Mouse (Mus musculus) MEL (cell line): ENCODE results near the gene Tnni1.

Source experiments
- CHD1 ChIP-seq: IDR thresholded peaks from 2 replicates; pipeline ENCODE4 v1.6.1; 2012; ENCODE audit warnings: low read depth, mild to moderate bottlenecking, inconsistent platforms, low read length, improper control_type of control experiment
- CTCF ChIP-seq, 3 experiments: IDR thresholded peaks in 2 of 3; conservative IDR thresholded peaks in 1 of 3; 2 replicates each; pipeline ENCODE4 v1.5.1; 2011 to 2012; ENCODE audit warnings: low read length in 3 of 3, low read depth in 2 of 3, mild to moderate bottlenecking in 2 of 3, improper control_type of control experiment in 1 of 3, inconsistent platforms in 1 of 3, mixed read lengths in 1 of 3, moderate library complexity in 1 of 3; ENCODE audit not compliant: control insufficient read depth in 1 of 3, insufficient read depth in 1 of 3, poor library complexity in 1 of 3, severe bottlenecking in 1 of 3
- EP300 ChIP-seq, 2 experiments: IDR thresholded peaks; 2 replicates each; pipeline ENCODE4 v1.6.1; 2011; ENCODE audit warnings: improper control_type of control experiment in 2 of 2, low read length in 2 of 2, low read depth in 1 of 2, mild to moderate bottlenecking in 1 of 2
- GATA1 ChIP-seq: IDR thresholded peaks from 2 replicates; pipeline ENCODE4 v1.6.1; 2011; ENCODE audit warnings: low read depth, low read length, improper control_type of control experiment
- MXI1 ChIP-seq: IDR thresholded peaks from 2 replicates; pipeline ENCODE4 v1.6.1; 2011; ENCODE audit warnings: mild to moderate bottlenecking, low read depth, low read length, improper control_type of control experiment
- POLR2A ChIP-seq, 2 experiments: IDR thresholded peaks; 2 replicates each; pipeline ENCODE4 v1.6.1; 2011 to 2012; ENCODE audit warnings: low read length in 2 of 2, mild to moderate bottlenecking in 2 of 2, control low read depth in 1 of 2, improper control_type of control experiment in 1 of 2, low read depth in 1 of 2, moderate library complexity in 1 of 2; ENCODE audit not compliant: control insufficient read depth in 1 of 2, insufficient read depth in 1 of 2, poor library complexity in 1 of 2
- USF1 ChIP-seq: IDR thresholded peaks from 2 replicates; pipeline ENCODE4 v1.6.1; 2014; ENCODE audit warnings: low read depth, mild to moderate bottlenecking, inconsistent platforms, low read length, improper control_type of control experiment, moderate library complexity
- ZC3H11A ChIP-seq: IDR thresholded peaks from 2 replicates; pipeline ENCODE4 v1.6.1; 2012; ENCODE audit warnings: low read depth, mild to moderate bottlenecking, inconsistent platforms, low read length, improper control_type of control experiment
- ZNF384 ChIP-seq: IDR thresholded peaks from 2 replicates; pipeline ENCODE4 v1.6.1; 2012; ENCODE audit warnings: low read depth, mild to moderate bottlenecking, inconsistent platforms, low read length, improper control_type of control experiment

DNA sequence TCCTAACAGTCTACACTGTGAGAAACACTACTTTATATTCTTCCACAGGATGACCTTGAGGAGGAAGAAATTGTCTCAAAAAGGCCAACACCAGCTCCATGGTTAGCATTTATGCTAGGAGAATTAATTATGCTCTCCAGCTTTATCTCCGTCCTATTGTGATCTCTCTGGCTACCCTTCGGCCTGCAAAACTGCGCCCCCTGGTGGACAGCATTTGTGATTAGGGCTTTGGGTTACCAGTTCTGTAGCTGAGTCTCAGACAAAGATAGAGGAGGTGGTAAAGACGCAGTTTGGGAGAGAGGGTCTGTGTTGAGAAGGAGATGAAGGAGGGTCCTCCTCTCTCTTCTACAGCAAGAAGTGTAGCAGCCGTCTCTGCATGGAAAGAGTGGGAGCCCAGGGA, 10.6 kb downstream of the Tnni1 start:
- no peak for TF ChIP-seq ZNF384
- TF ChIP-seq MXI1 = no peak
- TF ChIP-seq ZC3H11A = peak; percentile 41; the same call in 1 of the 2 replicates
- TF ChIP-seq CTCF (IDR thresholded peaks at IDR 0.05 in 2 of 3, conservative IDR thresholded peaks at IDR 0.05 in 1 of 3; ENCODE audit: control insufficient read depth in 1 of 3, insufficient read depth in 1 of 3, low read depth in 2 of 3, low read length in 3 of 3, poor library complexity in 1 of 3, severe bottlenecking in 1 of 3) = peak; percentile 91 to 96 (median 95)
- TF ChIP-seq EP300 (IDR thresholded peaks at IDR 0.05; ENCODE audit: low read depth in 1 of 2, low read length in 2 of 2) = no peak
- no peak for TF ChIP-seq USF1
- TF ChIP-seq CHD1 = no peak
- TF ChIP-seq POLR2A (IDR thresholded peaks at IDR 0.05; ENCODE audit: control insufficient read depth in 1 of 2, insufficient read depth in 1 of 2, low read depth in 1 of 2, low read length in 2 of 2, poor library complexity in 1 of 2) = no peak
- peak; percentile 36; the same call in 1 of the 2 replicates for TF ChIP-seq GATA1
